Mouse (Mus musculus) CH12.LX (cell line): ENCODE data around the gene Dnajb4. TPM values are rescaled to one million over a fixed set of nuclear protein-coding genes. Genes with fewer than 3 reads are reported as not detected.

Experiments used
- DNase-seq: peaks from one replicate; pipeline ENCODE4 v3.0.0-alpha.2; 2013; ENCODE audit errors: extremely low read depth
- H3K27ac ChIP-seq: 2 replicates; pipeline ENCODE4 v1.5.1; 2012; ENCODE audit warnings: low read depth, mild to moderate bottlenecking, control low read depth, moderate library complexity; ENCODE audit not compliant: insufficient read depth
- H3K27me3 ChIP-seq: replicated peaks from 2 replicates; pipeline ENCODE3; 2012; ENCODE audit warnings: inconsistent platforms
- H3K36me3 ChIP-seq, 2 experiments: replicated peaks in 1 of 2; 2 replicates each; pipeline versions ENCODE3 to v1.6.1; 2012; ENCODE audit warnings: inconsistent platforms in 1 of 2, low read length in 1 of 2, mild to moderate bottlenecking in 1 of 2, mixed read lengths in 1 of 2, moderate library complexity in 1 of 2; ENCODE audit not compliant: control insufficient read depth in 1 of 2, insufficient read depth in 1 of 2
- H3K4me1 ChIP-seq, 2 experiments: 2 replicates each; pipeline ENCODE4 v1.6.1; 2012; ENCODE audit warnings: inconsistent platforms in 1 of 2, moderate library complexity in 1 of 2; ENCODE audit not compliant: insufficient read depth in 2 of 2, control insufficient read depth in 1 of 2
- H3K4me2 ChIP-seq: 2 replicates; pipeline ENCODE4 v1.6.1; 2012; ENCODE audit warnings: low read depth, mild to moderate bottlenecking, control low read depth; ENCODE audit not compliant: poor library complexity, insufficient read depth, severe bottlenecking
- H3K4me3 ChIP-seq, 3 experiments: fragments of 150-350 bp in 1 of 3; sonication (generic) in 1 of 3; replicated peaks in 1 of 3; 2 replicates each; pipeline versions ENCODE3 to v1.5.1; 2011 to 2012; ENCODE audit warnings: low read depth in 2 of 3, low read length in 2 of 3, mild to moderate bottlenecking in 2 of 3, moderate library complexity in 2 of 3, control low read depth in 1 of 3, improper control_type of control experiment in 1 of 3, inconsistent platforms in 1 of 3, mixed read lengths in 1 of 3; ENCODE audit not compliant: poor library complexity in 1 of 3
- H3K79me2 ChIP-seq: replicated peaks from 2 replicates; pipeline ENCODE4 v1.6.1; 2012; ENCODE audit warnings: mild to moderate bottlenecking, moderate library complexity; ENCODE audit not compliant: control insufficient read depth, poor library complexity, insufficient read depth, severe bottlenecking; ENCODE audit errors: extremely low read depth
- H3K9ac ChIP-seq: 2 replicates; pipeline ENCODE4 v1.6.1; 2012; ENCODE audit warnings: low read depth, mild to moderate bottlenecking, control low read depth, moderate library complexity; ENCODE audit not compliant: insufficient read depth
- H3K9me3 ChIP-seq: replicated peaks from 2 replicates; pipeline ENCODE3; 2012; ENCODE audit warnings: low read length, inconsistent platforms, mixed read lengths
- CHD1 ChIP-seq: IDR thresholded peaks from 2 replicates; pipeline ENCODE4 v1.6.1; 2012; ENCODE audit warnings: low read depth, low read length, improper control_type of control experiment, inconsistent platforms
- CHD2 ChIP-seq: IDR thresholded peaks from 2 replicates; pipeline ENCODE4 v1.6.1; 2011; ENCODE audit warnings: low read length, improper control_type of control experiment
- ETS1 ChIP-seq: conservative IDR thresholded peaks from 2 replicates; pipeline ENCODE4 v1.6.1; 2012; ENCODE audit warnings: low read depth, mild to moderate bottlenecking, inconsistent platforms, low read length, improper control_type of control experiment, moderate library complexity
- GABPA ChIP-seq: IDR thresholded peaks from 2 replicates; pipeline ENCODE4 v1.6.1; 2012; ENCODE audit warnings: low read depth, low read length, improper control_type of control experiment, inconsistent platforms; ENCODE audit not compliant: insufficient replicate concordance
- HCFC1 ChIP-seq: IDR thresholded peaks from 2 replicates; pipeline ENCODE4 v1.6.1; 2012; ENCODE audit warnings: low read depth, mild to moderate bottlenecking, inconsistent platforms, low read length, improper control_type of control experiment
- KAT2A ChIP-seq: IDR thresholded peaks from 2 replicates; pipeline ENCODE4 v1.6.1; 2012; ENCODE audit warnings: low read length, improper control_type of control experiment, inconsistent platforms; ENCODE audit not compliant: insufficient replicate concordance
- MAFK ChIP-seq: IDR thresholded peaks from 2 replicates; pipeline ENCODE4 v1.6.1; 2011; ENCODE audit warnings: low read length, improper control_type of control experiment; ENCODE audit not compliant: insufficient replicate concordance
- MAZ ChIP-seq: IDR thresholded peaks from 2 replicates; pipeline ENCODE4 v1.6.1; 2012; ENCODE audit warnings: low read depth, mild to moderate bottlenecking, inconsistent platforms, low read length, improper control_type of control experiment, moderate library complexity
- MEF2A ChIP-seq: IDR thresholded peaks from 2 replicates; pipeline ENCODE4 v1.6.1; 2014; ENCODE audit warnings: low read depth, mild to moderate bottlenecking, inconsistent platforms, low read length, improper control_type of control experiment, borderline replicate concordance
- MXI1 ChIP-seq: IDR thresholded peaks from 2 replicates; pipeline ENCODE4 v1.6.1; 2011; ENCODE audit warnings: mild to moderate bottlenecking, low read depth, low read length, improper control_type of control experiment
- MYC ChIP-seq: IDR thresholded peaks from 2 replicates; pipeline ENCODE4 v1.6.1; 2011; ENCODE audit warnings: low read depth, mild to moderate bottlenecking, improper control_type of control experiment, low read length
- NELFE ChIP-seq: IDR thresholded peaks from 2 replicates; pipeline ENCODE4 v1.6.1; 2011; ENCODE audit warnings: low read depth, low read length, improper control_type of control experiment
- PAX5 ChIP-seq: IDR thresholded peaks from 2 replicates; pipeline ENCODE4 v1.6.1; 2012; ENCODE audit warnings: low read length, inconsistent platforms, mixed read lengths
- POLR2A ChIP-seq: IDR thresholded peaks from 2 replicates; pipeline ENCODE4 v1.6.1; 2011; ENCODE audit warnings: low read depth, mild to moderate bottlenecking, improper control_type of control experiment, low read length
- POLR2AphosphoS2 ChIP-seq: IDR thresholded peaks from 2 replicates; pipeline ENCODE4 v1.6.1; 2011; ENCODE audit warnings: low read depth, low read length, improper control_type of control experiment
- RAD21 ChIP-seq: IDR thresholded peaks from 2 replicates; pipeline ENCODE4 v1.6.1; 2011; ENCODE audit warnings: low read depth, mild to moderate bottlenecking, low read length, improper control_type of control experiment, moderate library complexity
- SIN3A ChIP-seq: IDR thresholded peaks from 2 replicates; pipeline ENCODE4 v1.6.1; 2012; ENCODE audit warnings: low read length, improper control_type of control experiment, inconsistent platforms
- SMC3 ChIP-seq: IDR thresholded peaks from 2 replicates; pipeline ENCODE4 v1.6.1; 2011; ENCODE audit warnings: low read depth, low read length, improper control_type of control experiment
- TCF12 ChIP-seq: IDR thresholded peaks from 2 replicates; pipeline ENCODE4 v1.6.1; 2014; ENCODE audit warnings: low read depth, mild to moderate bottlenecking, inconsistent platforms, low read length, improper control_type of control experiment
- USF1 ChIP-seq: IDR thresholded peaks from 2 replicates; pipeline ENCODE4 v1.6.1; 2014; ENCODE audit warnings: low read depth, mild to moderate bottlenecking, inconsistent platforms, low read length, improper control_type of control experiment
- ZC3H11A ChIP-seq: IDR thresholded peaks from 2 replicates; pipeline ENCODE4 v1.6.1; 2012; ENCODE audit warnings: low read depth, mild to moderate bottlenecking, inconsistent platforms, low read length, improper control_type of control experiment
- ZKSCAN1 ChIP-seq: IDR thresholded peaks from 2 replicates; pipeline ENCODE4 v1.6.1; 2012; ENCODE audit warnings: low read depth, inconsistent platforms, low read length, improper control_type of control experiment, borderline replicate concordance
- ZNF384 ChIP-seq: IDR thresholded peaks from 2 replicates; pipeline ENCODE4 v1.6.1; 2012; ENCODE audit warnings: low read depth, low read length, improper control_type of control experiment, inconsistent platforms
- dilution Hi-C: fragments of 300-500 bp; cut with MboI; formaldehyde crosslinking; loops from 2 replicates; pipeline ENCODE4 v1.14.3; 2020; ENCODE audit warnings: low sequenced_read_pairs; ENCODE audit not compliant: extremely low pct_unique_long_range_greater_than_20kb, extremely low pct_ligation_motif_present
- in situ Hi-C: fragments of 300-500 bp; cut with MboI; formaldehyde crosslinking; loops from 3 replicates; pipeline ENCODE4 v1.14.3; 2019; ENCODE audit warnings: low sequenced_read_pairs, low pct_ligation_motif_present, low pct_unique_long_range_greater_than_20kb, mixed read lengths
- polyA plus RNA-seq: library from polyadenylated mRNA; unstranded; fragments of >175 nt; gene quantifications from 2 replicates; pipeline ENCODE4 v1.2.1, GENCODE M21; 2012; ENCODE audit warnings: low read depth; ENCODE audit not compliant: insufficient read length
- total RNA-seq, 2 experiments: library from RNA; depleted of rRNA; stranded (reverse); fragments of 300-350 nt in 1 of 2; fragments of >200 nt in 1 of 2; gene quantifications; 2 replicates each; pipeline ENCODE4 v1.2.3; 2012 to 2014

The Dnajb4 gene
- total and polyA plus RNA-seq, 3 experiments, result 11.7 to 26.4 (median 17.7) TPM

GRCm38 (mm10) chr3:152166099-152166423, 44.0 kb downstream of the Dnajb4 start, which contains the start of gene Gipc2:
Gene Gipc2 (minus strand): TSS chr3:152166230.
- dilution Hi-C loops, result no loop called here
- no peak for DNase-seq

GRCm38 (mm10) chr3:152165351-152166098, 44.6 kb downstream of the Dnajb4 start:
- no peak for DNase-seq
- H3K79me2 ChIP-seq, result no peaks in the 10 kb centered on the region
- no peaks in the 10 kb centered on the region for H3K27me3 ChIP-seq
- no peak overlapping the region for H3K9ac ChIP-seq
- H3K4me2 ChIP-seq, result no peak overlapping the region
- H3K9me3 ChIP-seq, result peaks cover 2% of the 10 kb centered on the region
- H3K27ac ChIP-seq, result no peak overlapping the region
- TF ChIP-seq GABPA (no peak), RAD21 (no peak), ZNF384 (no peak), ZKSCAN1 (no peak), MEF2A (no peak), ZC3H11A (no peak)
- H3K36me3 ChIP-seq, result no peaks in the 10 kb centered on the region
- H3K4me1 ChIP-seq, result peaks cover 2 to 3% of the 10 kb centered on the region in 2 experiments; a peak in 3 of 4 replicates
- dilution Hi-C loops, result no loop called here
- no peak overlapping the region for H3K4me3 ChIP-seq
- in situ Hi-C loops, result no loop called here

More at GRCm38 (mm10) chr3:152166099-152166423, 44.0 kb downstream of the Dnajb4 start, which contains the start of gene Gipc2:
- H3K36me3 ChIP-seq, result no peaks in the 10 kb centered on the region
- H3K4me1 ChIP-seq, result no peaks in the 10 kb centered on the region
- no peak within 1 kb of the TSS for H3K4me2 ChIP-seq
- no peaks in the 10 kb centered on the region for H3K27me3 ChIP-seq
- H3K9me3 ChIP-seq, result peaks cover 2% of the 10 kb centered on the region
- H3K4me3 ChIP-seq, result no peak within 1 kb of the TSS
- in situ Hi-C loops, result no loop called here
- no peak within 1 kb of the TSS for H3K9ac ChIP-seq
- H3K27ac ChIP-seq, result no peak within 1 kb of the TSS
- H3K79me2 ChIP-seq, result no peaks in the 10 kb centered on the region
- TF ChIP-seq PAX5 (no peak), MYC (no peak), POLR2AphosphoS2 (no peak), POLR2A (no peak), RAD21 (no peak), ETS1 (no peak), USF1 (no peak), MAFK (no peak), CHD2 (no peak), MAZ (no peak), SMC3 (no peak), MEF2A (no peak), CHD1 (no peak), KAT2A (no peak), ZKSCAN1 (no peak), MXI1 (no peak), HCFC1 (no peak), TCF12 (no peak), SIN3A (no peak), NELFE (no peak)
